Mouse (Mus musculus): ENCODE measurements around the gene Wnt10b. TPM values are rescaled to one million over a fixed set of nuclear protein-coding genes. Genes with fewer than 3 reads are reported as not detected.
A peak's percentile ranks its signal among the peaks of the same experiment; 100 is the strongest.

Gene Wnt10b
- total and polyA plus RNA-seq, 2 experiments = not detected

- Histone ChIP-seq H3K9ac (ENCODE audit: low read depth, low read length) (no peak overlapping the region), H3K4me3 (ENCODE audit: insufficient read depth, low read depth, low read length) (no peak overlapping the region), H3K4me1 (ENCODE audit: control insufficient read depth, insufficient read depth, low read length) (peaks cover 14% of the 10 kb centered on the region), H3K27ac (replicated peaks; ENCODE audit: insufficient read depth, low read depth, low read length) (no peak overlapping the region), H3K27me3 (ENCODE audit: control insufficient read depth, insufficient read depth, low read length) (no peaks in the 10 kb centered on the region), H3K79me2 (ENCODE audit: control insufficient read depth, insufficient read depth, low read length) (no peaks in the 10 kb centered on the region), H3K36me3 (ENCODE audit: control insufficient read depth, insufficient read depth, low read length) (no peaks in the 10 kb centered on the region)
- TF ChIP-seq CTCF (IDR thresholded peaks at IDR 0.05; ENCODE audit: low read depth, low read length) (peak; percentile 69), POLR2A (IDR thresholded peaks at IDR 0.05; ENCODE audit: extremely low read depth, insufficient read depth, low read length) (no peak)
- WGBS = 49% methylated on average over 4 of the region's 4 CpGs
- peak; percentile 38 for DNase-seq (ENCODE audit: extremely low read depth, low read depth, low spot score)
Measured at GRCm38 (mm10) chr15:98738796-98739195, 39.2 kb downstream of the Wnt10b start.

GRCm38 (mm10) chr15:98737881-98738280 lies 40.1 kb downstream of the Wnt10b start:
- peak; percentile 56 for DNase-seq (ENCODE audit: extremely low read depth, low read depth, low spot score)
- no peak overlapping the region for H3K4me3 ChIP-seq (ENCODE audit: insufficient read depth, low read depth, low read length)
- H3K9ac ChIP-seq (ENCODE audit: low read depth, low read length) = no peak overlapping the region
- H3K27me3 ChIP-seq (ENCODE audit: control insufficient read depth, insufficient read depth, low read length) = no peaks in the 10 kb centered on the region
- H3K79me2 ChIP-seq (ENCODE audit: control insufficient read depth, insufficient read depth, low read length) = no peaks in the 10 kb centered on the region
- H3K36me3 ChIP-seq (ENCODE audit: control insufficient read depth, insufficient read depth, low read length) = no peaks in the 10 kb centered on the region
- H3K4me1 ChIP-seq (ENCODE audit: control insufficient read depth, insufficient read depth, low read length) = peaks cover 14% of the 10 kb centered on the region
- peak overlapping the region; percentile 20; the same call in 1 of the 2 replicates for H3K27ac ChIP-seq (replicated peaks; ENCODE audit: insufficient read depth, low read depth, low read length)
- TF ChIP-seq CTCF (IDR thresholded peaks at IDR 0.05; ENCODE audit: low read depth, low read length) (peak; percentile 81), POLR2A (IDR thresholded peaks at IDR 0.05; ENCODE audit: extremely low read depth, insufficient read depth, low read length) (no peak)

- Histone ChIP-seq H3K36me3 (ENCODE audit: control insufficient read depth, insufficient read depth, low read length) (no peaks in the 10 kb centered on the region), H3K4me1 (ENCODE audit: control insufficient read depth, insufficient read depth, low read length) (peaks cover 20% of the 10 kb centered on the region), H3K79me2 (ENCODE audit: control insufficient read depth, insufficient read depth, low read length) (no peaks in the 10 kb centered on the region), H3K27me3 (ENCODE audit: control insufficient read depth, insufficient read depth, low read length) (no peaks in the 10 kb centered on the region), H3K27ac (replicated peaks; ENCODE audit: insufficient read depth, low read depth, low read length) (no peak overlapping the region), H3K4me3 (ENCODE audit: insufficient read depth, low read depth, low read length) (no peak overlapping the region), H3K9ac (ENCODE audit: low read depth, low read length) (no peak overlapping the region)
- no peak for TF ChIP-seq CTCF (IDR thresholded peaks at IDR 0.05; ENCODE audit: low read depth, low read length)
- TF ChIP-seq POLR2A (IDR thresholded peaks at IDR 0.05; ENCODE audit: extremely low read depth, insufficient read depth, low read length) = no peak
- DNase-seq (ENCODE audit: extremely low read depth, low read depth, low spot score) = no peak
- WGBS = 85% methylated on average over 10 of the region's 10 CpGs
Measured at GRCm38 (mm10) chr15:98736521-98736920, 41.4 kb downstream of the Wnt10b start.

GRCm38 (mm10) chr15:98733976-98734566 lies 43.9 kb downstream of the Wnt10b start:
- WGBS = 57% methylated on average over 5 of the region's 5 CpGs
- Histone ChIP-seq H3K27ac (replicated peaks; ENCODE audit: insufficient read depth, low read depth, low read length) (no peak overlapping the region), H3K36me3 (ENCODE audit: control insufficient read depth, insufficient read depth, low read length) (no peaks in the 10 kb centered on the region), H3K79me2 (ENCODE audit: control insufficient read depth, insufficient read depth, low read length) (no peaks in the 10 kb centered on the region), H3K4me3 (ENCODE audit: insufficient read depth, low read depth, low read length) (no peak overlapping the region), H3K27me3 (ENCODE audit: control insufficient read depth, insufficient read depth, low read length) (no peaks in the 10 kb centered on the region), H3K4me1 (ENCODE audit: control insufficient read depth, insufficient read depth, low read length) (peaks cover 20% of the 10 kb centered on the region), H3K9ac (ENCODE audit: low read depth, low read length) (no peak overlapping the region)
- no peak for TF ChIP-seq POLR2A (IDR thresholded peaks at IDR 0.05; ENCODE audit: extremely low read depth, insufficient read depth, low read length)
- no peak for DNase-seq (ENCODE audit: extremely low read depth, low read depth, low spot score)

- Histone ChIP-seq H3K27me3 (ENCODE audit: control insufficient read depth, insufficient read depth, low read length) (no peaks in the 10 kb centered on the region), H3K9ac (ENCODE audit: low read depth, low read length) (no peak overlapping the region), H3K4me3 (ENCODE audit: insufficient read depth, low read depth, low read length) (no peak overlapping the region), H3K36me3 (ENCODE audit: control insufficient read depth, insufficient read depth, low read length) (no peaks in the 10 kb centered on the region), H3K4me1 (ENCODE audit: control insufficient read depth, insufficient read depth, low read length) (peaks cover 15% of the 10 kb centered on the region; the same call in 1 of the 2 replicates), H3K27ac (replicated peaks; ENCODE audit: insufficient read depth, low read depth, low read length) (no peak overlapping the region), H3K79me2 (ENCODE audit: control insufficient read depth, insufficient read depth, low read length) (no peaks in the 10 kb centered on the region)
- WGBS = 35% methylated on average over 6 of the region's 6 CpGs
- TF ChIP-seq POLR2A (IDR thresholded peaks at IDR 0.05; ENCODE audit: extremely low read depth, insufficient read depth, low read length) = no peak
- TF ChIP-seq CTCF (IDR thresholded peaks at IDR 0.05; ENCODE audit: low read depth, low read length) = no peak
- DNase-seq (ENCODE audit: extremely low read depth, low read depth, low spot score) = no peak
Measured at GRCm38 (mm10) chr15:98733370-98733769, 44.6 kb downstream of the Wnt10b start.

- TF ChIP-seq CTCF (IDR thresholded peaks at IDR 0.05; ENCODE audit: low read depth, low read length) (no peak), POLR2A (IDR thresholded peaks at IDR 0.05; ENCODE audit: extremely low read depth, insufficient read depth, low read length) (no peak)
- 29% methylated on average over 8 of the region's 8 CpGs for WGBS
- Histone ChIP-seq H3K4me1 (ENCODE audit: control insufficient read depth, insufficient read depth, low read length) (peaks cover 12% of the 10 kb centered on the region), H3K36me3 (ENCODE audit: control insufficient read depth, insufficient read depth, low read length) (no peaks in the 10 kb centered on the region), H3K27ac (replicated peaks; ENCODE audit: insufficient read depth, low read depth, low read length) (0 out of 2 replicates have a peak overlapping the region, but pooled peaks have one; percentile 24), H3K27me3 (ENCODE audit: control insufficient read depth, insufficient read depth, low read length) (no peaks in the 10 kb centered on the region), H3K79me2 (ENCODE audit: control insufficient read depth, insufficient read depth, low read length) (no peaks in the 10 kb centered on the region), H3K9ac (ENCODE audit: low read depth, low read length) (no peak overlapping the region), H3K4me3 (ENCODE audit: insufficient read depth, low read depth, low read length) (no peak overlapping the region)
- peak; percentile 82 for DNase-seq (ENCODE audit: extremely low read depth, low read depth, low spot score)
Measured at GRCm38 (mm10) chr15:98732006-98732531, 45.9 kb downstream of the Wnt10b start.
